Mouse (Mus musculus) lung, adult 2 months (tissue): ENCODE data around the gene Yme1l1.

Experiments used
- CTCF ChIP-seq: fragments of 200-500 bp; IDR thresholded peaks from 2 replicates; pipeline ENCODE4 v1.5.1; 2011; ENCODE audit warnings: mild to moderate bottlenecking, low read length, control low read depth; ENCODE audit not compliant: insufficient read depth
- POLR2A ChIP-seq: fragments of 200-500 bp; IDR thresholded peaks from 2 replicates; pipeline ENCODE4 v1.6.1; 2011; ENCODE audit warnings: low read depth, mild to moderate bottlenecking, control low read depth, low read length, borderline replicate concordance; ENCODE audit errors: extremely low read depth

DNA sequence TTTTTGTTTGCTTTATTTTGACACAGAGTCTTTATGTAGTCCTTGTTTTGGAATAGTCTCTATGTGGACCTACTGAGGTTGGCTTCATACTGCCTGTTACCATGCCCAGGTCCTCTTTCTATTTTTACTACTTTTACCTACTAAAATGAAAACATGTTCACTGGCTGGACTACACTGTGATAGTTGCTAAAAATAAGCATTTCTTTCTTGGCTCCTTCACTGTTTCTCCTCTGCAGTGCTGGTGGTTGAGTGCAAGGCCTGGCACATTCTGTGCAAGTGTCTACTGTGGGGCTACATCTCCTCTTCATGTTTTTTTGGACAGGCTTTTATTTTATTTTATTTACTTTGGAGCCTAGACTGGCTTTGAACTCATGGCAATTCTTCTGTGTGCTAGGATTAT is 36.6 kb upstream of the Yme1l1 start:
- TF ChIP-seq CTCF (no peak), POLR2A (no peak)
